Mouse (Mus musculus) neural tube, embryonic 12.5 days (tissue): ENCODE data around the gene Eif3d. TPM values are rescaled to one million over a fixed set of nuclear protein-coding genes. Genes with fewer than 3 reads are reported as not detected.
"Not testable (repeated sequence)": the region's sequence is repeated elsewhere in the genome, so short reads cannot be mapped to it uniquely, and the experiment has no call there.

ENCODE experiments used
- ATAC-seq: fragments of 200-750 bp; cut with Nextera tagmentation; 2 replicates; pipeline ENCODE4 v1.8.0; 2017; ENCODE audit warnings: low read depth, mild to moderate bottlenecking, moderate TSS enrichment, moderate library complexity; ENCODE audit not compliant: low FRiP score
- H3K27ac ChIP-seq: fragments of 300-500 bp; sonication (generic); 2 replicates; pipeline ENCODE4 v1.5.1; 2016
- H3K27me3 ChIP-seq: fragments of 300-500 bp; sonication (generic); replicated peaks from 2 replicates; pipeline ENCODE4 v1.6.1; 2016; ENCODE audit warnings: mild to moderate bottlenecking
- H3K36me3 ChIP-seq: fragments of 300-500 bp; sonication (generic); 2 replicates; pipeline ENCODE4 v1.6.1; 2016; ENCODE audit warnings: mild to moderate bottlenecking
- H3K4me1 ChIP-seq: fragments of 300-500 bp; sonication (generic); 2 replicates; pipeline ENCODE4 v1.6.1; 2016
- H3K4me2 ChIP-seq: fragments of 300-500 bp; sonication (generic); replicated peaks from 2 replicates; pipeline ENCODE4 v1.6.1; 2016; ENCODE audit warnings: mild to moderate bottlenecking
- H3K4me3 ChIP-seq: fragments of 300-500 bp; sonication (generic); 2 replicates; pipeline ENCODE4 v1.5.1; 2016
- H3K9ac ChIP-seq: fragments of 300-500 bp; sonication (generic); 2 replicates; pipeline ENCODE4 v1.6.1; 2016; ENCODE audit warnings: mild to moderate bottlenecking
- H3K9me3 ChIP-seq: fragments of 300-500 bp; sonication (generic); 2 replicates; pipeline ENCODE4 v1.6.1; 2016; ENCODE audit warnings: mild to moderate bottlenecking
- WGBS: fragments of 180-500 bp; shearing (Covaris S2); methylation state at CpG from one replicate; pipeline ENCODE4 v1.1.7; 2016; 5-methylcytosine and 5-hydroxymethylcytosine counted together
- polyA plus RNA-seq: library from polyadenylated mRNA; unstranded; fragments of >200 nt; fragmentation: Nextera tagmentation; extraction: Ambion mirVana; gene quantifications from 2 replicates; pipeline ENCODE4 v1.2.1, GENCODE M21; 2016

Eif3d gene
- polyA plus RNA-seq: 204 and 205 TPM in 2 replicates

GRCm38 (mm10) chr15:77970470-77971292 lies at the start of gene Eif3d:
TSS of gene Eif3d (minus strand) at chr15:77970813.
- Histone ChIP-seq H3K4me1 (peaks cover 13% of the 10 kb centered on the region), H3K36me3 (peaks cover 27% of the 10 kb centered on the region), H3K4me2 (peak within 1 kb of the TSS; percentile 96), H3K27me3 (no peaks in the 10 kb centered on the region), H3K9ac (peak within 1 kb of the TSS; percentile 97), H3K4me3 (peak within 1 kb of the TSS; percentile 94), H3K9me3 (no peaks in the 10 kb centered on the region), H3K27ac (peak within 1 kb of the TSS; percentile 98)
- ATAC-seq: peak; percentile 86
- WGBS: under 1% methylated on average over 72 of the region's 72 CpGs

- Histone ChIP-seq H3K36me3 (no peaks in the 10 kb centered on the region), H3K9ac (no peak overlapping the region), H3K27ac (no peak overlapping the region), H3K4me3 (no peak overlapping the region), H3K9me3 (no peaks in the 10 kb centered on the region), H3K4me2 (no peak overlapping the region), H3K4me1 (no peaks in the 10 kb centered on the region), H3K27me3 (no peaks in the 10 kb centered on the region; the same call in 1 of the 2 replicates)
- 83% methylated on average over 1 of the region's 1 CpGs for WGBS
- ATAC-seq: no peak
Observed at GRCm38 (mm10) chr15:78014046-78014445, 43.4 kb upstream of the Eif3d start.

DNA sequence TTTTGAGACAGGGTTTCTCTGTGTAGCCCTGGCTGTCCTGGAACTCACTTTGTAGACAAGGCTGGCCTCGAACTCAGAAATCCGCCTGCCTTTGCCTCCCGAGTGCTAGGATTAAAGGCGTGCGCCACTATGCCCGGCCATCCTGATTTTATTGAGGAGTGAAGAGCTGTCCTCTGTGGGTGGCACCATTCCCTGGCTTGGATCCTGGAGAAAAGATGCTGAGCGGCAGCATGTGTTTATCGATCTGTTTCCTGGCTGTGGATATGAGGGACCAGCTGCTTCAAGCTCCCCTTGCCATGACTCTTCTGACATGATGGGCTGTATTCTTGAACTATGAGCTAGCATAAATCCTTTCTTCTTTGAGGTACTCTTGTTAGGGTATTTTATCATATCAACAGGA lies 37.6 kb upstream of the Eif3d start:
- ATAC-seq: not testable (repeated sequence)

DNA sequence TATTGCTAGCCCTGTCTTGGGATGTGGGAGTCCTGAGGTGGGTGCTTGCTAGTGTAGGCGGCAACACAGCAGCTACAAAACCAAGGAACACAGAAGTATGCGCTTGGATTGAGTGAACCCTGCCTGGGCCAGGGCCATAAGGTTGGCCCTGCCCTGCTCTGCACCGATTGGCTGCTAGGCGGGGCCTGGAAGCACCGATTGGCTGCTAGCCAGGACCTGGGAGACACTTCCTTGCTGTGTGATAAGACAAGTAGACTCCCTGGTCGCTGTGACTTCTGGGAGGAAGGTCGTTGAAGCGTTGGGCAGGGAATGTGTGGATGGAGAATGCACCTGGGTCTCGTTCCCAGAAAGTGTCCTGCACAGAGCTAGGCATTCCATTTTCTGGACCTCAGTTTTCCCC lies 33.3 kb upstream of the Eif3d start:
- H3K27ac ChIP-seq: no peak overlapping the region
- H3K9me3 ChIP-seq: no peaks in the 10 kb centered on the region
- H3K27me3 ChIP-seq: no peaks in the 10 kb centered on the region; the same call in 1 of the 2 replicates
- no peaks in the 10 kb centered on the region for H3K36me3 ChIP-seq
- peaks cover 23% of the 10 kb centered on the region for H3K4me1 ChIP-seq
- H3K4me2 ChIP-seq: no peak overlapping the region
- 52% methylated on average over 9 of the region's 9 CpGs for WGBS
- no peak overlapping the region for H3K4me3 ChIP-seq
- H3K9ac ChIP-seq: no peak overlapping the region
- ATAC-seq: no peak

More for the DNA sequence above, 37.6 kb upstream of the Eif3d start:
- WGBS: 94% methylated on average over 8 of the region's 8 CpGs
- peaks cover 11% of the 10 kb centered on the region for H3K4me1 ChIP-seq
- not testable (repeated sequence) for H3K36me3 ChIP-seq, H3K27me3 ChIP-seq, H3K9me3 ChIP-seq, H3K27ac ChIP-seq, H3K9ac ChIP-seq, H3K4me2 ChIP-seq, H3K4me3 ChIP-seq

DNA sequence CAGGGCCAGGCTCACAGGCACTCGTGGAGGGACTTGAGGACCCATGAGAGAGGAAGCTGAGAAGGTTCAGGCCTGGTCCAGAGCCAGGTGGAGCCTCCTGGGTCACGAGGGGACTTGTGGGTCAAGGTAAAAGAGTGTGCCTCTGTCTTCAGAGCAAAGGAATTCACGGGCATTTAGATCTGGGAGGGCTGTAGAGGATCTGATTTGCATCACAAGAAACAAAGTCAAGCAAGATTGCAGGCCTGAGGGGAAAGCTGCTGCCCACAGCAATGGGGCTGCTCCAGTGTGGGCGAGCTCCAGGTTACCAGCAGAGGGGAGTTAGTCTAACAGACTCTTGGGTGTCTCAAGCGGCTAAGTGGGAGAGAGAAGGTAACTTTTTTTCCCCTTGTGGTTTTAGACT lies 30.8 kb upstream of the Eif3d start:
- no peak for ATAC-seq
- Histone ChIP-seq H3K4me2 (no peak overlapping the region), H3K36me3 (no peaks in the 10 kb centered on the region), H3K27ac (no peak overlapping the region), H3K27me3 (no peaks in the 10 kb centered on the region; the same call in 1 of the 2 replicates), H3K9me3 (no peaks in the 10 kb centered on the region), H3K4me3 (no peak overlapping the region), H3K9ac (no peak overlapping the region), H3K4me1 (peaks cover 35% of the 10 kb centered on the region)
- WGBS: 12% methylated on average over 5 of the region's 5 CpGs

DNA sequence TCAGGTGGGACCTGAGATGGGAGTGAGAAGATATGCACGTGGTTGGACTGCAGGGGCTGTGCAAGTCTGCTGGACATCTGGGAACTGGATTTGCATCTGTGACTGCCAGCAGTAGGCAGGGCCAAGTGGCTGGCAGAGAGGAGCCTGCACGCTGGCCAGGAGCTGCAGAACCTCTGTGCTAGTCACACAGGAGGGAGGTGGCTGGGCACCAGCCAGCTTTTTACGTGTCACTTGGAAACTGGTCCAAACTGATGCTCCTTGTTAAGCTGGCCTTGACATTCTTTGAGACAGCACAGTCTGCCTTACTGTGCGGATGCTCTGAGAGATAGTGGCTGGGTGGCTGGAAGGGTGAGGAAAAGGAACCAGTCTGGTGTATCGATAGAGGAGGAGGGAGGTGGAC lies 17.9 kb upstream of the Eif3d start:
- H3K4me3 ChIP-seq: no peak overlapping the region
- 83% methylated on average over 5 of the region's 5 CpGs for WGBS
- no peaks in the 10 kb centered on the region for H3K27me3 ChIP-seq
- H3K9me3 ChIP-seq: no peaks in the 10 kb centered on the region
- H3K4me2 ChIP-seq: no peak overlapping the region
- ATAC-seq: no peak
- H3K4me1 ChIP-seq: no peaks in the 10 kb centered on the region
- H3K27ac ChIP-seq: no peak overlapping the region
- H3K36me3 ChIP-seq: no peaks in the 10 kb centered on the region
- H3K9ac ChIP-seq: no peak overlapping the region

GRCm38 (mm10) chr15:77983391-77983790 lies 12.8 kb upstream of the Eif3d start:
- no peak for ATAC-seq
- 41% methylated on average over 3 of the region's 3 CpGs for WGBS
- Histone ChIP-seq H3K4me2 (no peak overlapping the region), H3K36me3 (no peaks in the 10 kb centered on the region), H3K9me3 (no peaks in the 10 kb centered on the region), H3K4me1 (no peaks in the 10 kb centered on the region), H3K4me3 (no peak overlapping the region), H3K27me3 (no peaks in the 10 kb centered on the region), H3K9ac (no peak overlapping the region), H3K27ac (no peak overlapping the region)

GRCm38 (mm10) chr15:77982195-77982939 lies 11.8 kb upstream of the Eif3d start:
- Histone ChIP-seq H3K9me3 (no peaks in the 10 kb centered on the region), H3K4me3 (no peak overlapping the region), H3K27ac (no peak overlapping the region), H3K27me3 (no peaks in the 10 kb centered on the region), H3K9ac (no peak overlapping the region), H3K4me2 (no peak overlapping the region), H3K4me1 (no peaks in the 10 kb centered on the region), H3K36me3 (no peaks in the 10 kb centered on the region)
- 28% methylated on average over 18 of the region's 18 CpGs for WGBS
- no peak for ATAC-seq

DNA sequence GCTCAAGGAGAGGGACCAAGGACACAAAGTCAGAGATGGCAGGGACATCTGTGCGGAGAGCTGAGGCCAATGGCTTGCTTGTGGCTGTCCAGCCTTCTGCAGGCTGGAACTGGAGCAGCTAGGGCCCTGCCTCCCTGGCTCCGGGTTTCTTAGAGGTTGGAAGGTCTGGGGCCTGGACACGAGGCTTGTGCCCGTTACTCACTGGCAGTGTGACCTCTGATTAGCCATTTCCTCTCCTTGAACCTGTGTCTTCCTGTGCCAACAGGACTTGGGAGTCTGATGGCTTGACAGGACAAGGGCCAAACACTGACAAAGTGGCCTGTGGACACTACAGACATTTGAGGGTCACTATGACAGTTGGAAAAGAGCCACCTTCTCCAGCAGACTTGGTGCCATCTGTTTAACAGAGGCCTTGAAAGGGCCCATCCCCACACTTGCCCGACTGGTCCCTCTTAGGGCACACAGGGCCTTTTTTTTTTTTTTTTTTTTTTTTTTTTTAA lies 10.6 kb upstream of the Eif3d start:
- H3K4me2 ChIP-seq: no peak overlapping the region
- no peak overlapping the region for H3K27ac ChIP-seq
- H3K36me3 ChIP-seq: no peaks in the 10 kb centered on the region
- H3K9me3 ChIP-seq: no peaks in the 10 kb centered on the region
- no peaks in the 10 kb centered on the region for H3K4me1 ChIP-seq
- H3K9ac ChIP-seq: no peak overlapping the region
- WGBS: 76% methylated on average over 5 of the region's 5 CpGs
- no peak overlapping the region for H3K4me3 ChIP-seq
- no peak for ATAC-seq
- no peaks in the 10 kb centered on the region for H3K27me3 ChIP-seq

GRCm38 (mm10) chr15:77979427-77979865 lies 8.8 kb upstream of the Eif3d start:
- no peaks in the 10 kb centered on the region for H3K27me3 ChIP-seq
- no peak overlapping the region for H3K9ac ChIP-seq
- no peaks in the 10 kb centered on the region for H3K36me3 ChIP-seq
- 86% methylated on average over 10 of the region's 10 CpGs for WGBS
- ATAC-seq: no peak
- H3K4me1 ChIP-seq: no peaks in the 10 kb centered on the region
- no peak overlapping the region for H3K4me3 ChIP-seq
- no peaks in the 10 kb centered on the region for H3K9me3 ChIP-seq
- H3K27ac ChIP-seq: no peak overlapping the region
- H3K4me2 ChIP-seq: no peak overlapping the region

GRCm38 (mm10) chr15:77977663-77978062 lies 7.0 kb upstream of the Eif3d start:
- Histone ChIP-seq H3K27me3 (no peaks in the 10 kb centered on the region), H3K4me1 (no peaks in the 10 kb centered on the region), H3K36me3 (no peaks in the 10 kb centered on the region), H3K4me3 (no peak overlapping the region), H3K27ac (no peak overlapping the region), H3K9ac (no peak overlapping the region), H3K9me3 (no peaks in the 10 kb centered on the region), H3K4me2 (no peak overlapping the region)
- ATAC-seq: no peak
- 72% methylated on average over 3 of the region's 3 CpGs for WGBS

DNA sequence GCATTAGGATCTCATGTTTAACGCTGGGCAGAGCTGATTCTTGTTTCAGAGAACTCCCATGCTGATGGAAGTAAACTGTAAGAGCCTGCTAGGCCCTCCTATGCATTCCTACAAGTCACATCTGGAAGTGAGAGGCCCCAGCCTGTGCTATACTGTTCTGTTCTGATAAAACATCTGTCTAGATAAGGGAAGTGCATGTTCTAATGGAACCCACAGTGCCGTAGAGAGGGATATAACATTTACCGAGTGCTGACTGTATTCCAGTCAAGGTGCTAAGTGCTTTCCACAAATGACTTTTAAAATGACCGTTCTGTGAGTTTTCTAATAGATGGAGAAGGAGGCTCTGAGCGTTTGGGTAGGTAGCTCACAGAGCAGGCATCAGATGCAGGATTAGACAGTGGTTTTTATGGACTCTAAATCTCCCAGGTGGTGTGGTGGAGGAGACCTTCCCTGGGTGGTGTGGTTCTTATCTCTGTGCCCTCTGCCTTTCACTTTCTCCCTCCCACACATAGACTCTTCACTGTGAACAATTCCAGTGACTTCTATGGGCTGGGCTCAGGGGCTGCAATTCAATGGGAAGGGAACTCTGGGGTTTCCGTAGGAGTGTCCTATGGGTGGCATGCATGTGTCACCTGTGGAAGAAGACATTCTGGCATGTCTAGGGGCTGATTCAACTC lies 3.7 kb upstream of the Eif3d start:
- no peaks in the 10 kb centered on the region for H3K27me3 ChIP-seq
- H3K36me3 ChIP-seq: no peaks in the 10 kb centered on the region
- H3K4me2 ChIP-seq: no peak overlapping the region
- no peak overlapping the region for H3K4me3 ChIP-seq
- no peaks in the 10 kb centered on the region for H3K9me3 ChIP-seq
- ATAC-seq: no peak
- no peak overlapping the region for H3K27ac ChIP-seq
- WGBS: 78% methylated on average over 6 of the region's 6 CpGs
- H3K4me1 ChIP-seq: peaks cover 7% of the 10 kb centered on the region
- H3K9ac ChIP-seq: no peak overlapping the region
